Mouse (Mus musculus) liver, embryonic 14.5 days (tissue): ENCODE results near the gene Pepd. TPM values are rescaled to one million over a fixed set of nuclear protein-coding genes. Genes with fewer than 3 reads are reported as not detected.
A peak's percentile ranks its signal among the peaks of the same experiment; 100 is the strongest.

Experiments
- ATAC-seq: fragments of 200-750 bp; cut with Nextera tagmentation; 2 replicates; pipeline ENCODE4 v1.8.0; 2017; ENCODE audit warnings: moderate number of reproducible peaks, mild to moderate bottlenecking, moderate library complexity; ENCODE audit not compliant: insufficient read depth
- DNase-seq, 3 experiments: peaks; one replicate each; pipeline ENCODE4 v3.0.0-alpha.2; 2012 to 2013; ENCODE audit warnings: low read depth in 3 of 3, low spot score in 3 of 3
- H3K27ac ChIP-seq: fragments of 300-500 bp; sonication (generic); 2 replicates; pipeline ENCODE4 v1.5.1; 2014; ENCODE audit warnings: moderate library complexity, mild to moderate bottlenecking, control low read depth, inconsistent platforms
- H3K27me3 ChIP-seq: fragments of 300-500 bp; sonication (generic); 2 replicates; pipeline ENCODE4 v1.6.1; 2014; ENCODE audit warnings: mild to moderate bottlenecking, low read length, moderate library complexity; ENCODE audit not compliant: control insufficient read depth, insufficient read depth
- H3K36me3 ChIP-seq: fragments of 300-500 bp; sonication (generic); replicated peaks from 2 replicates; pipeline ENCODE4 v1.6.1; 2014; ENCODE audit warnings: low read depth; ENCODE audit not compliant: control insufficient read depth, insufficient read depth
- H3K4me1 ChIP-seq, 2 experiments: fragments of 200-500 bp in 1 of 2; fragments of 300-500 bp in 1 of 2; sonication (generic) in 1 of 2; replicated peaks; 2 replicates each; pipeline ENCODE4 v1.6.1; 2012 to 2014; ENCODE audit warnings: antibody characterized with exemption in 1 of 2, inconsistent platforms in 1 of 2, low read length in 1 of 2; ENCODE audit not compliant: control insufficient read depth in 2 of 2, insufficient read depth in 2 of 2
- H3K4me2 ChIP-seq: fragments of 300-500 bp; sonication (generic); 2 replicates; pipeline ENCODE4 v1.6.1; 2014; ENCODE audit warnings: low read depth, mild to moderate bottlenecking, control low read depth, moderate library complexity
- H3K4me3 ChIP-seq, 2 experiments: fragments of 200-500 bp in 1 of 2; fragments of 300-500 bp in 1 of 2; sonication (generic) in 1 of 2; 2 replicates each; pipeline ENCODE4 v1.5.1; 2012 to 2014; ENCODE audit warnings: low read depth in 2 of 2, low read length in 2 of 2, mild to moderate bottlenecking in 2 of 2, control low read depth in 1 of 2, inconsistent platforms in 1 of 2, moderate library complexity in 1 of 2; ENCODE audit not compliant: insufficient read depth in 1 of 2
- H3K9ac ChIP-seq: fragments of 300-500 bp; sonication (generic); replicated peaks from 2 replicates; pipeline ENCODE4 v1.6.1; 2014; ENCODE audit warnings: mild to moderate bottlenecking, control low read depth, moderate library complexity
- H3K9me3 ChIP-seq: fragments of 300-500 bp; sonication (generic); 2 replicates; pipeline ENCODE4 v1.6.1; 2016; ENCODE audit warnings: low read length, mixed read lengths; ENCODE audit not compliant: control insufficient read depth
- CTCF ChIP-seq: IDR thresholded peaks from 2 replicates; pipeline ENCODE4 v1.5.1; 2016; ENCODE audit warnings: antibody characterized with exemption, low read depth, control low read depth
- EP300 ChIP-seq: IDR thresholded peaks from 2 replicates; pipeline ENCODE4 v1.6.1; 2016; ENCODE audit warnings: antibody characterized with exemption, low read depth
- WGBS: fragments of 180-500 bp; shearing (Covaris S2); extraction: QIAGEN DNeasy Blood & Tissue Kit; methylation state at CpG from one replicate; pipeline ENCODE4 v1.1.7; 2014; ENCODE audit not compliant: insufficient replicate concordance; 5-methylcytosine and 5-hydroxymethylcytosine counted together
- polyA plus RNA-seq, 2 experiments: library from polyadenylated mRNA; depleted of rRNA in 1 of 2; stranded (reverse) in 1 of 2; unstranded in 1 of 2; fragments of >200 nt; fragmentation: Nextera tagmentation in 1 of 2; extraction: Ambion mirVana in 1 of 2; gene quantifications; 2 replicates each; pipeline versions ENCODE4 v1.2.1 to v1.2.3; 2012 to 2014

Pepd gene
- polyA plus RNA-seq, 2 experiments = 43.0 to 50.3 TPM

DNA sequence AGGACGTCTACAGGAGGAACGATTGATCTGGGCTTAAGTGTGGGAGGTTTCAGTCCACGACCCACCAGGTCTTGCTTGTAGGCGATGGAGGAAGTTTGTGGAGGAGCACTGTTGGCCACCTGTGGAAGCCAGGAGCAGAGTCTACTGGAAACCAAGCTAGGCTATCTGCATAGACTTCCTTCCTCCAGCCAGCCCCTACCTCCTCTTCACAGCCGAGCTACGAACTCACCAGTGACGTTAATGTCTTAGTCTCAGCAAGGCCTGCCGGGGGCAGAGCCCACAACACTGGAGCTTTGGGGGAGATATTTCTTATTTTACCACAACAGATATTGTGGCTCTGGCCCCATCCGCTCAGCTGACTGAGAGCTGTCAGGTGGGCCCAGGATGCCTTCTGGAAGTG, 73.0 kb downstream of the Pepd start:
- H3K4me2 ChIP-seq = peak overlapping the region; percentile 58
- WGBS = 19% methylated on average over 9 of the region's 9 CpGs

DNA sequence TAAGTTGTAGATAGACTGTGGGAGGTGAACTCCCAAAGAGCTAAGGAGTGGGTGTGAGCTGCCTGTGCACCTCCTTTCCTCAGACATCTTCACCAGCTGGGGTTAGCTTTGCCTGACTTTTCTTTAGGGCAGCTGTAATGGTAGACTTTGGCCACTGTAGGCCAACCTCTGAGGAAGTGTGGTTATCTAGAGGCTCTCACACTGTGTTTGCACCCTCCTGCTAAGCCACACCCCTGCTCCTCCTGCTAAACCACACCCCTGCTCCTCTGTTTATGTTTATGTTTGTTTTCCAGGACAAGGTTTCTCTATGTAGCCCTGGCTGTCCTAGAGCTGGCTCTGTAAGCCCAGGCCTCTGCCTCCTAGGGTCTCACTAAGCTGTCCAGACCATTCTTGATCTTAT, 73.5 kb downstream of the Pepd start:
- TF ChIP-seq EP300 (peak; percentile 32; the same call in 1 of the 2 replicates), CTCF (peak; percentile 55)
- peak overlapping the region; percentile 95 for H3K27ac ChIP-seq
- H3K4me1 ChIP-seq = peaks cover 29 to 40% of the 10 kb centered on the region in 2 experiments
- ATAC-seq (peak; percentile 98), DNase-seq (peak; percentile 78 to 83 (median 78))
- peak overlapping the region; percentile 69 for H3K9ac ChIP-seq
- no peaks in the 10 kb centered on the region for H3K27me3 ChIP-seq
- H3K9me3 ChIP-seq = no peaks in the 10 kb centered on the region
- peak overlapping the region; percentile 58 for H3K4me2 ChIP-seq
- no peaks in the 10 kb centered on the region for H3K36me3 ChIP-seq
- H3K4me3 ChIP-seq = peak overlapping the region; percentile 8 to 13; a peak in 1 of 4 replicates

More for the DNA sequence above, 73.0 kb downstream of the Pepd start:
- no peak for TF ChIP-seq EP300
- no peak for TF ChIP-seq CTCF
- H3K36me3 ChIP-seq = no peaks in the 10 kb centered on the region
- peak overlapping the region; percentile 95 for H3K27ac ChIP-seq
- ATAC-seq = peak; percentile 25; the same call in 1 of the 2 replicates
- H3K9ac ChIP-seq = peak overlapping the region; percentile 62
- no peaks in the 10 kb centered on the region for H3K9me3 ChIP-seq
- DNase-seq = no peak
- peaks cover 29 to 40% of the 10 kb centered on the region in 2 experiments for H3K4me1 ChIP-seq
- peak overlapping the region in 1 of 2 experiments; percentile 13; a peak in 1 of 4 replicates for H3K4me3 ChIP-seq
- H3K27me3 ChIP-seq = no peaks in the 10 kb centered on the region

DNA sequence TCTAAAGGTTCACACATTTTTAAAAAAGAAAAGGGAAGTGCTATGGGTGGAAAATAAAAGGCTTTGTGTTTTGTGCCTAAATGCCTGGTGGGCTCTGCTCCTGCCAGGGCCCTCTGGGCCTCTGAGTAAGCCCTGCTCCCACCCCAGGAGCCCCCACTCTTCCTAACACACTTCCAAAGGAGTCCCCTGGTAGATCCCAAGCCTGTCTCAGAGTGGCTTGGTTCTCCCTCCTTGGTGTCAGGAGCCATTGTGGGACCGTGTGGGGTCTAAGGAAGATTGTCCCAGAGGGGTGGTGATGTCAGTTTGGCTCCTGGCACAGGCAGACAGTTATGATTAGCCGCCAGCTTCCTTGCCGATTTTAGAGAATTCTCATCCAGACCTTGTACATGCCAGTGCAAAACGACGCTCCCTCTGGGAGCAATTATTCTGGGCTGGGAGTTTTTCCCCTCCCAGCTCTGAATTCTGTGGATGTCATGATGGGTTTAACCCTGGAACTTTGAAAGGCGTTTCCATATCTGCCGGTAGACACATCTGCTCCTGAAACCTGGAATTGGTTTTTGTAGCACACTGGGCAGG, 74.5 kb downstream of the Pepd start:
- no peak overlapping the region; the same call in 1 of the 2 replicates for H3K4me2 ChIP-seq
- H3K27me3 ChIP-seq = no peaks in the 10 kb centered on the region
- H3K4me3 ChIP-seq = no peak overlapping the region
- peaks cover 29 to 39% of the 10 kb centered on the region in 2 experiments for H3K4me1 ChIP-seq
- TF ChIP-seq EP300 = no peak
- TF ChIP-seq CTCF = no peak
- DNase-seq (no peak), ATAC-seq (no peak)
- H3K27ac ChIP-seq = peak overlapping the region; percentile 95
- H3K36me3 ChIP-seq = no peaks in the 10 kb centered on the region
- 77% methylated on average over 7 of the region's 7 CpGs for WGBS
- H3K9ac ChIP-seq = peak overlapping the region; percentile 69
- no peaks in the 10 kb centered on the region for H3K9me3 ChIP-seq

DNA sequence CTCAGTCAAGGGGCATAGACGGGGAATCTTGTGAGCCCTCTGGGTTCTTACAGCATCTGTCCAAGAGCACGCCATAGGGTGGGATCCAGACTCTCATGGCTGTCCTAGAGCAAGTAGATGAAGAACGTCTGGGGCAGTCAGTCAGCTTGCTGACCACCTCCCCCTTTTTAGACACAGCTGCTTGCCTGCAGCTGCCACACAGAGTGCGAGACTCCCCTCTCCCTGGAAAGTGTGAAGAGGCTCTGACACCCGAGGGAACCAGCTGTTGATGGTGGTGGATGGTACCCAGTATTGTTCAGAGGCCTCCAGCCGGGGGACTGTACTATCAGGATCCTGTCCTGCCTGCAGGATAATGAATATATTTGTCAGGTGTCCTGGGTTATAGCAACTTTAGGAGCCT, 75.1 kb downstream of the Pepd start:
- peaks cover 29 to 33% of the 10 kb centered on the region in 2 experiments for H3K4me1 ChIP-seq
- ATAC-seq (no peak), DNase-seq (no peak)
- WGBS = 69% methylated on average over 6 of the region's 6 CpGs
- no peak overlapping the region for H3K27ac ChIP-seq
- H3K27me3 ChIP-seq = no peaks in the 10 kb centered on the region
- H3K4me3 ChIP-seq = no peak overlapping the region
- H3K4me2 ChIP-seq = no peak overlapping the region
- no peaks in the 10 kb centered on the region for H3K36me3 ChIP-seq
- TF ChIP-seq EP300 (no peak), CTCF (no peak)
- H3K9ac ChIP-seq = no peak overlapping the region
- no peaks in the 10 kb centered on the region for H3K9me3 ChIP-seq

DNA sequence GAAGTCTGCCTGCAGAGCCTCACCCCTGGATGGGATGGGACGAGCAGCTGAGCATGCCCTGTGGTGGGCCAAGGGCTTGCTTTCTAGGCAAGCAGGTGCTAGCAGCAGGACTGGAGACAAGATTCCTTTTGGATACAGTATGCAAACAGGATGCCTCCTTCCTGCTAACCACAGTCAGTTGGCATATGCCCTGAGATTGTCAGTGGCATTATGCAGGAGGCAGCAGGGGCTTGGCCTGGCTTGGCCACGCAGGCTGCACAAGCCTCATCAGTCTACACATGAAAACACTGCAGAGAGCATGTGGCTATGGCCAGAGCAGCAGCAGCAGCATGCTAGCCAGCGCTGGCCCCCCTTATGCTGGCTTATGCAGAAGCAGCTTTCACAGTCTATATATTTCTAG, 76.3 kb downstream of the Pepd start:
- H3K27me3 ChIP-seq = no peaks in the 10 kb centered on the region
- no peak overlapping the region for H3K4me3 ChIP-seq
- 72% methylated on average over 3 of the region's 3 CpGs for WGBS
- no peak overlapping the region for H3K9ac ChIP-seq
- H3K9me3 ChIP-seq = no peaks in the 10 kb centered on the region
- no peak overlapping the region for H3K27ac ChIP-seq
- ATAC-seq = no peak
- TF ChIP-seq EP300 (no peak), CTCF (no peak)
- H3K36me3 ChIP-seq = no peaks in the 10 kb centered on the region
- peaks cover 26 to 29% of the 10 kb centered on the region in 2 experiments for H3K4me1 ChIP-seq
- DNase-seq = no peak
- no peak overlapping the region for H3K4me2 ChIP-seq
